Mouse (Mus musculus): ENCODE results near the gene Stoml1. TPM values are rescaled to one million over a fixed set of nuclear protein-coding genes. Genes with fewer than 3 reads are reported as not detected.

Gene Stoml1
- polyA plus RNA-seq, 1 experiment: 4.7 TPM

GRCm38 (mm10) chr9:58303599-58304271, 50.8 kb downstream of the Stoml1 start:
- TF ChIP-seq GATA1 (IDR thresholded peaks at IDR 0.05; ENCODE audit: low read length): no peak

- no peak for TF ChIP-seq GATA1 (IDR thresholded peaks at IDR 0.05; ENCODE audit: low read length)
Measured at GRCm38 (mm10) chr9:58305686-58306085, 52.7 kb downstream of the Stoml1 start.

GRCm38 (mm10) chr9:58308395-58308794, 55.4 kb downstream of the Stoml1 start:
- TF ChIP-seq GATA1 (IDR thresholded peaks at IDR 0.05; ENCODE audit: low read length): no peak

GRCm38 (mm10) chr9:58310043-58310660, 57.2 kb downstream of the Stoml1 start:
- TF ChIP-seq GATA1 (IDR thresholded peaks at IDR 0.05; ENCODE audit: low read length): no peak

GRCm38 (mm10) chr9:58311191-58311910, 58.4 kb downstream of the Stoml1 start:
- no peak for TF ChIP-seq GATA1 (IDR thresholded peaks at IDR 0.05; ENCODE audit: low read length)

Other genes with a start within 250 kb of the Stoml1 start
- not detected in 2 replicates for gene Cyp11a1, start 246.8 kb upstream of the Stoml1 start, polyA plus RNA-seq (2012)
- not detected in 2 replicates for gene Stra6, start 189.4 kb upstream of the Stoml1 start, polyA plus RNA-seq (2012)
- gene Ccdc33, start 134.3 kb upstream of the Stoml1 start, polyA plus RNA-seq (2012): not detected in 2 replicates
- gene Islr, start 48.9 kb upstream of the Stoml1 start, polyA plus RNA-seq (2012): not detected in 2 replicates
- gene Islr2, start 48.8 kb upstream of the Stoml1 start, polyA plus RNA-seq (2012): 0.05 and 0.09 TPM in 2 replicates
- 193 and 239 TPM in 2 replicates for gene Pml, start 3.4 kb upstream of the Stoml1 start, polyA plus RNA-seq (2012)
- not detected in 2 replicates for gene Loxl1, start 60.0 kb downstream of the Stoml1 start, polyA plus RNA-seq (2012)
- gene Tbc1d21, start 117.3 kb downstream of the Stoml1 start, polyA plus RNA-seq (2012): not detected in 2 replicates
- gene Insyn1, start 235.4 kb downstream of the Stoml1 start, polyA plus RNA-seq (2012): not detected in 2 replicates